Mouse (Mus musculus): ENCODE data around the gene Cyp21a1. TPM values are rescaled to one million over a fixed set of nuclear protein-coding genes. Genes with fewer than 3 reads are reported as not detected.

Cyp21a1 gene
- polyA plus RNA-seq, 1 experiment from 2014 or later, result not detected

Small RNAs within 50 kb of the gene (microRNA-seq; reads per million reads assigned to microRNA genes)
- gene Gm27471 (ENCODE audit: borderline number of aligned reads) (not detected), gene Mir6970 (ENCODE audit: borderline number of aligned reads) (not detected), gene Mir6971 (ENCODE audit: borderline number of aligned reads) (1.2 reads per million, percentile 16 among the genes with 10 or more reads in this experiment)

Other genes with a start within 250 kb of the Cyp21a1 start
- 6.5 and 8.1 TPM in 2 replicates for gene Notch4, start 240.3 kb downstream of the Cyp21a1 start, polyA plus RNA-seq (2014; fragmentation: Nextera tagmentation; extraction: Ambion mirVana)
- 5.7 and 10.3 TPM in 2 replicates for gene Gpsm3, start 214.8 kb downstream of the Cyp21a1 start, polyA plus RNA-seq (2014; fragmentation: Nextera tagmentation; extraction: Ambion mirVana)
- gene Pbx2, start 213.3 kb downstream of the Cyp21a1 start, polyA plus RNA-seq (2014; fragmentation: Nextera tagmentation; extraction: Ambion mirVana), result 11.8 and 12.5 TPM in 2 replicates
- gene Ager, start 206.7 kb downstream of the Cyp21a1 start, polyA plus RNA-seq (2014; fragmentation: Nextera tagmentation; extraction: Ambion mirVana), result 3.2 and 4.5 TPM in 2 replicates
- gene Rnf5, start 200.9 kb downstream of the Cyp21a1 start, polyA plus RNA-seq (2014; fragmentation: Nextera tagmentation; extraction: Ambion mirVana), result 94.7 and 115 TPM in 2 replicates
- gene Agpat1, start 200.3 kb downstream of the Cyp21a1 start, polyA plus RNA-seq (2014; fragmentation: Nextera tagmentation; extraction: Ambion mirVana), result 51.6 and 63.1 TPM in 2 replicates
- 0.82 and 0.90 TPM in 2 replicates for gene Egfl8, start 188.6 kb downstream of the Cyp21a1 start, polyA plus RNA-seq (2014; fragmentation: Nextera tagmentation; extraction: Ambion mirVana)
- 31.7 and 34.3 TPM in 2 replicates for gene Ppt2, start 176.1 kb downstream of the Cyp21a1 start, polyA plus RNA-seq (2014; fragmentation: Nextera tagmentation; extraction: Ambion mirVana)
- not detected in 2 replicates for gene Prrt1, start 175.0 kb downstream of the Cyp21a1 start, polyA plus RNA-seq (2014; fragmentation: Nextera tagmentation; extraction: Ambion mirVana)
- 10.9 and 11.4 TPM in 2 replicates for gene Fkbpl, start 159.8 kb downstream of the Cyp21a1 start, polyA plus RNA-seq (2014; fragmentation: Nextera tagmentation; extraction: Ambion mirVana)
- 41.0 and 49.8 TPM in 2 replicates for gene Atf6b, start 157.4 kb downstream of the Cyp21a1 start, polyA plus RNA-seq (2014; fragmentation: Nextera tagmentation; extraction: Ambion mirVana)
- gene Tnxb, start 134.0 kb downstream of the Cyp21a1 start, polyA plus RNA-seq (2014; fragmentation: Nextera tagmentation; extraction: Ambion mirVana), result 0.24 and 0.27 TPM in 2 replicates
- not detected in 2 replicates for gene C4b, start 60.7 kb downstream of the Cyp21a1 start, polyA plus RNA-seq (2014; fragmentation: Nextera tagmentation; extraction: Ambion mirVana)
- gene Stk19, start 32.4 kb upstream of the Cyp21a1 start, polyA plus RNA-seq (2014; fragmentation: Nextera tagmentation; extraction: Ambion mirVana), result 15.7 and 17.8 TPM in 2 replicates
- gene Dxo, start 32.5 kb upstream of the Cyp21a1 start, polyA plus RNA-seq (2014; fragmentation: Nextera tagmentation; extraction: Ambion mirVana), result 37.3 and 38.7 TPM in 2 replicates
- 24.3 and 30.3 TPM in 2 replicates for gene Skiv2l, start 45.6 kb upstream of the Cyp21a1 start, polyA plus RNA-seq (2014; fragmentation: Nextera tagmentation; extraction: Ambion mirVana)
- gene Nelfe, start 45.8 kb upstream of the Cyp21a1 start, polyA plus RNA-seq (2014; fragmentation: Nextera tagmentation; extraction: Ambion mirVana), result 89.9 and 96.8 TPM in 2 replicates
- 0.65 and 2.5 TPM in 2 replicates for gene Cfb, start 58.0 kb upstream of the Cyp21a1 start, polyA plus RNA-seq (2014; fragmentation: Nextera tagmentation; extraction: Ambion mirVana)
- 0.52 and 0.59 TPM in 2 replicates for gene Zbtb12, start 74.9 kb upstream of the Cyp21a1 start, polyA plus RNA-seq (2014; fragmentation: Nextera tagmentation; extraction: Ambion mirVana)
- gene Gm20547, start 77.5 kb upstream of the Cyp21a1 start, polyA plus RNA-seq (2014; fragmentation: Nextera tagmentation; extraction: Ambion mirVana), result not detected in 2 replicates
- gene C2, start 93.7 kb upstream of the Cyp21a1 start, polyA plus RNA-seq (2014; fragmentation: Nextera tagmentation; extraction: Ambion mirVana), result 0.70 and 0.94 TPM in 2 replicates
- gene Ehmt2, start 93.9 kb upstream of the Cyp21a1 start, polyA plus RNA-seq (2014; fragmentation: Nextera tagmentation; extraction: Ambion mirVana), result 32.4 and 42.3 TPM in 2 replicates
- gene Slc44a4, start 109.9 kb upstream of the Cyp21a1 start, polyA plus RNA-seq (2014; fragmentation: Nextera tagmentation; extraction: Ambion mirVana), result 0.10 and 0.13 TPM in 2 replicates
- 16.0 and 16.6 TPM in 2 replicates for gene Neu1, start 126.7 kb upstream of the Cyp21a1 start, polyA plus RNA-seq (2014; fragmentation: Nextera tagmentation; extraction: Ambion mirVana)
- gene Hspa1b, start 154.7 kb upstream of the Cyp21a1 start, polyA plus RNA-seq (2014; fragmentation: Nextera tagmentation; extraction: Ambion mirVana), result 0.48 and 0.50 TPM in 2 replicates
- not detected in 2 replicates for gene Gm20481, start 165.4 kb upstream of the Cyp21a1 start, polyA plus RNA-seq (2014; fragmentation: Nextera tagmentation; extraction: Ambion mirVana)
- 1.9 and 2.5 TPM in 2 replicates for gene Hspa1a, start 167.6 kb upstream of the Cyp21a1 start, polyA plus RNA-seq (2014; fragmentation: Nextera tagmentation; extraction: Ambion mirVana)
- 1.7 and 4.0 TPM in 2 replicates for gene Hspa1l, start 168.1 kb upstream of the Cyp21a1 start, polyA plus RNA-seq (2014; fragmentation: Nextera tagmentation; extraction: Ambion mirVana)
- 162 and 169 TPM in 2 replicates for gene Lsm2, start 177.3 kb upstream of the Cyp21a1 start, polyA plus RNA-seq (2014; fragmentation: Nextera tagmentation; extraction: Ambion mirVana)
- gene Vars, start 196.4 kb upstream of the Cyp21a1 start, polyA plus RNA-seq (2014; fragmentation: Nextera tagmentation; extraction: Ambion mirVana), result 55.7 and 59.7 TPM in 2 replicates
- gene Vwa7, start 212.0 kb upstream of the Cyp21a1 start, polyA plus RNA-seq (2014; fragmentation: Nextera tagmentation; extraction: Ambion mirVana), result 0.20 and 0.27 TPM in 2 replicates
- 1.8 and 2.1 TPM in 2 replicates for gene Sapcd1, start 223.5 kb upstream of the Cyp21a1 start, polyA plus RNA-seq (2014; fragmentation: Nextera tagmentation; extraction: Ambion mirVana)
- gene Msh5, start 242.2 kb upstream of the Cyp21a1 start, polyA plus RNA-seq (2014; fragmentation: Nextera tagmentation; extraction: Ambion mirVana), result 4.4 and 4.6 TPM in 2 replicates
- gene Clic1, start 245.4 kb upstream of the Cyp21a1 start, polyA plus RNA-seq (2014; fragmentation: Nextera tagmentation; extraction: Ambion mirVana), result 86.4 and 228 TPM in 2 replicates